Mouse (Mus musculus): ENCODE measurements at regions not wholly inside any gene's neighbourhood (a gene's known extent, or its start where the extent isn't known, plus 50 kb on each side); places are given as distances from the start of the nearest gene placed in this dataset.

DNA sequence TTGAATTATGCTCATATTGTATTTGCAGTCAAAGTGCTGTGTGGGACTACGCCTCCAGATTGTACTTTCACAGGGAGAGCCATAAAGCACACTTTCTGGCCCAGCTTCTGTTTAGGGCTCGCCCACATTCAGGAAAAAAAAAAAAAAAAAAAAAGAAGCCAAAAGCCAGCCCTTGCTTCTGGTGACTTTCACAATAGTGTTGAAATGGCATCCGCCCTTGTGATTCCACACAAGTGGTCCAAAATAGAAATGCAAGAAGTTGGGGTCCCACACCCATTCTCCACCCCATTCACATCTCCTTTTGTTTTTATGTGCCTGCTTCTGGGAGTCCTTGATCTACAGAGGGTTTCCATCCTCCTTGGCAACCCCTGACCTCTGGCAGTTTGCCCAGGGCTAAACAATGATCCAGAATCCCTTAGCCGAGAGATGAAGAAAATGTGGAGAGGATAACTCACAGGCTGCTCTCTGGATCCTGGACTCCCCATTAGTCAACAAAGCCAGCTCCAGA is 144.3 kb upstream of the Lyplal1 start:
- Histone ChIP-seq H3K27me3 (ENCODE audit: control insufficient read depth, insufficient read depth, low read length) (no peaks in the 10 kb centered on the region), H3K4me3 (replicated peaks; ENCODE audit: low read length) (no peak overlapping the region), H3K36me3 (ENCODE audit: control insufficient read depth, insufficient read depth, low read length) (no peaks in the 10 kb centered on the region), H3K9ac (ENCODE audit: low read length) (no peak overlapping the region), H3K4me2 (ENCODE audit: low read depth, low read length) (no peak overlapping the region), H3K9me3 (replicated peaks; ENCODE audit: control insufficient read depth, low read length) (no peaks in the 10 kb centered on the region), H3K27ac (ENCODE audit: low read length) (peak overlapping the region; percentile 31), H3K4me1 (ENCODE audit: control insufficient read depth, insufficient read depth, low read length) (peaks cover 20% of the 10 kb centered on the region)
- 0 out of 2 replicates have a peak, but pooled peaks have one; percentile 14 for ATAC-seq (ENCODE audit: insufficient read depth, low FRiP score)
- 29% methylated on average over 4 of the region's 4 CpGs for WGBS

DNA sequence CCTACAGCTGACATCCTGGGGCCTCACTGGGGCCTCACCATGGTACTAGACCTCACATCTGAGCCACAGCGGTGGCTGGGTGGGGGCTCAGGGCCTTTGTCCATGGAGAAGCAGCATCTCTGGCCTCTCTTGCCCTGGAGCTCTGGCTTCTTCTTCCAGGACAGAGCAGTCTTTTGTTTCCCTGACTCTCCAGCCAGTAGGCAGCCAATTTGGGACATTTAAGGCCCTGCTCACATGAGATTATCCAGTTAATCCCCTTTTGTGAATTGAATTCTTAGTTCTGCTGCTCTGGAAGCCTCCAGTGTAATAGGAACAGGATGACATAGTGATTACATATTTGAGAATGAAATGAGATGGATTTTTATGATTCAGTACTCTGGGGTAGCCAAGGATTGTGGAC is 140.5 kb upstream of the Lyplal1 start:
- Histone ChIP-seq H3K4me3 (replicated peaks; ENCODE audit: low read length) (no peak overlapping the region), H3K4me1 (ENCODE audit: control insufficient read depth, insufficient read depth, low read length) (peaks cover 15% of the 10 kb centered on the region), H3K27me3 (ENCODE audit: control insufficient read depth, insufficient read depth, low read length) (no peaks in the 10 kb centered on the region), H3K27ac (ENCODE audit: low read length) (no peak overlapping the region), H3K9me3 (replicated peaks; ENCODE audit: control insufficient read depth, low read length) (no peaks in the 10 kb centered on the region), H3K4me2 (ENCODE audit: low read depth, low read length) (no peak overlapping the region), H3K36me3 (ENCODE audit: control insufficient read depth, insufficient read depth, low read length) (no peaks in the 10 kb centered on the region), H3K9ac (ENCODE audit: low read length) (no peak overlapping the region)
- 91% methylated on average over 1 of the region's 1 CpGs for WGBS
- ATAC-seq (ENCODE audit: insufficient read depth, low FRiP score) = peak; percentile 34; the same call in 1 of the 2 replicates

DNA sequence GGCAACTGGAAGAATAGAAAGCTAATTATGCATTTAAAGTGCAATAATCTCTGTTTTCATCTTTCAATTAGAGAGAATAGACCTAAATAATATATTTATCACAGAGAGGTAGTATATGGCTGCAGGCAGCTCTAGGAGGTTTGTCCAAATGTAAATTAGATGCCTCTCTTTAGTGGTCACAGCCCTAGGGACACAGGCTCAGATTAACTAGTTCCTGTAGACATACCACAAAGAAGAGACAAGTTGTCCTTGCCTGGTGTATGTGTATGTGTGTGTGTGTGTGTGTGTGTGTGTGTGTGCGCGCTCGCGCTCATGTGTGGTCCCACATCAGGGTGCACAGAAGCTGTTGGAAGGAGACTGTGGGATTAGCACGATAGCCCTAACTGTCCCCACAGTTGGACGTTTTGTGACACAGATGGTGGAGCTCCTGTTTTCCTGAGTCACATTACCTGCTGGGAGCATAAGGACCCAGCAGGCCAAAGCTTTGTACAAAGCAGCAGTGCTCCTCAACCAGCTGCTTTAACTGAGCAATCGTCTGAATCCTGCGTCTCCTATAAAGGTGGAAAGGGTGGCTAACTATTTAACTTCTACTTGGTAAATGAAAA is 138.5 kb upstream of the Lyplal1 start:
- no peak for ATAC-seq (ENCODE audit: insufficient read depth, low FRiP score)
- Histone ChIP-seq H3K4me2 (ENCODE audit: low read depth, low read length) (no peak overlapping the region), H3K9me3 (replicated peaks; ENCODE audit: control insufficient read depth, low read length) (no peaks in the 10 kb centered on the region), H3K27ac (ENCODE audit: low read length) (no peak overlapping the region), H3K9ac (ENCODE audit: low read length) (no peak overlapping the region), H3K4me1 (ENCODE audit: control insufficient read depth, insufficient read depth, low read length) (peaks cover 2% of the 10 kb centered on the region), H3K36me3 (ENCODE audit: control insufficient read depth, insufficient read depth, low read length) (no peaks in the 10 kb centered on the region), H3K27me3 (ENCODE audit: control insufficient read depth, insufficient read depth, low read length) (no peaks in the 10 kb centered on the region), H3K4me3 (replicated peaks; ENCODE audit: low read length) (no peak overlapping the region)
- WGBS = 81% methylated on average over 8 of the region's 8 CpGs

DNA sequence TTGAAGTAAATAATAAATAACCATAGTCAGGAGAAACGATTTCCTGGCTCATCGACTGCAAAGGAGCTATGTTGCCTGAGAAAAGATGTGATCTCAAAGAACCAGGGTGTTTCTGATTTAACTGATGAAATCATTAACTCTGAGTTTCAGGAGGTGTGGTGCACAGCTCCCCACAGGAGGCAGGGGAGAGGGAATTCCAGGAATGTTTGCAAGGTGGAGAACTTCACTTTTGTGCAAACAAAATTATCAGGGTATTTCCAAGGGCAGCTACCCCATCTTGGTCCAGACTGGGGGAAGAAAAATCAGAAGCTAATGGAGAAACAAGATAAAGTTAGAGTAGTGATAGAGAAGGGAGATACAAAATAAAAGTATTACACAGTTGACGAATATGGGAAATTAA is 137.4 kb upstream of the Lyplal1 start:
- no peaks in the 10 kb centered on the region for H3K36me3 ChIP-seq (ENCODE audit: control insufficient read depth, insufficient read depth, low read length)
- H3K9ac ChIP-seq (ENCODE audit: low read length) = no peak overlapping the region
- peaks cover 5% of the 10 kb centered on the region; the same call in 1 of the 2 replicates for H3K4me1 ChIP-seq (ENCODE audit: control insufficient read depth, insufficient read depth, low read length)
- H3K27ac ChIP-seq (ENCODE audit: low read length) = no peak overlapping the region
- whole genome bisulfite sequencing = 53% methylated on average over 3 of the region's 3 CpGs
- H3K27me3 ChIP-seq (ENCODE audit: control insufficient read depth, insufficient read depth, low read length) = no peaks in the 10 kb centered on the region
- H3K9me3 ChIP-seq (replicated peaks; ENCODE audit: control insufficient read depth, low read length) = no peaks in the 10 kb centered on the region
- H3K4me3 ChIP-seq (replicated peaks; ENCODE audit: low read length) = no peak overlapping the region
- ATAC-seq (ENCODE audit: insufficient read depth, low FRiP score) = peak; percentile 68; the same call in 1 of the 2 replicates
- no peak overlapping the region for H3K4me2 ChIP-seq (ENCODE audit: low read depth, low read length)

DNA sequence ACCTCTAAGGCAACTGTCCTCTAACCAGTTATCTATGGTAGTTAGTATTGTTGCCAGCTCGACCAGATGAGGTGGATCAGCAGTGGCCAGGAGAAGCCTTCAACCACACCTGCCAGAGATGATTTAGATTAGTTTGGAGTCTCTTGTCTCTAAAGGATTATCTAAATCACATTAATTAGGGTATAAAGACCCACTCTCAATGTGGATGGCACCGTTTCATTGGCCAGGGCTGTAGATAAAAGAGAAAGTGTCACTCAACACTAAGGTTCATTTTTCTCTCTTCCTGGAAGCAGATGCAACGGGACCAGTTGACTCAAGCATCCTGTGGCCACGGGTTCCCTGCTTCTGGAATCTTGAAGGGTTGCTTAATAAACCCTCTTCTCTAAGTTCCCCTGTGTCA is 135.4 kb upstream of the Lyplal1 start:
- ATAC-seq (ENCODE audit: insufficient read depth, low FRiP score) = no peak
- peaks cover 5% of the 10 kb centered on the region; the same call in 1 of the 2 replicates for H3K4me1 ChIP-seq (ENCODE audit: control insufficient read depth, insufficient read depth, low read length)
- no peak overlapping the region for H3K4me2 ChIP-seq (ENCODE audit: low read depth, low read length)
- 74% methylated on average over 4 of the region's 4 CpGs for WGBS
- no peaks in the 10 kb centered on the region for H3K27me3 ChIP-seq (ENCODE audit: control insufficient read depth, insufficient read depth, low read length)
- H3K36me3 ChIP-seq (ENCODE audit: control insufficient read depth, insufficient read depth, low read length) = no peaks in the 10 kb centered on the region
- no peak overlapping the region for H3K27ac ChIP-seq (ENCODE audit: low read length)
- H3K4me3 ChIP-seq (replicated peaks; ENCODE audit: low read length) = no peak overlapping the region
- H3K9me3 ChIP-seq (replicated peaks; ENCODE audit: control insufficient read depth, low read length) = no peaks in the 10 kb centered on the region
- H3K9ac ChIP-seq (ENCODE audit: low read length) = no peak overlapping the region

DNA sequence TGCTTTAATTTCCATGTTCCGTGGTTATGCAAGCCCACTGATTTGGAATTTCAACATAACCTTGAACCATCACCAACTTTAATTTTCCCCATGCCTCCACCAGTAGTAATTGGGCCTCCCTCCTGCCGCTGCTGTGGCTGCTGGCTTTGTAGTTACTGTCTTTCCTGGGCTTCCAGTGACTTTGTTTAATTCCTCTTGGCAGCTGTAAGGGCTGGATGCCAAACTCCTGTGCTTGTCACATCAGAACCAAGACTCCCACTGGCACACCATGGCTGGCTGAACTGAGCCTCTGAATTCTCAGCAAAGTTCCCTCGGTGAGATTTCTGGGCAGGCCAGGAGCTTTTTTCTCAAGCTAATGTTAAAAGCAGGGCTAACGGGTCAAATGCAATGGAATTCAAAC is 133.2 kb upstream of the Lyplal1 start:
- H3K4me1 ChIP-seq (ENCODE audit: control insufficient read depth, insufficient read depth, low read length) = peaks cover 5% of the 10 kb centered on the region; the same call in 1 of the 2 replicates
- H3K27ac ChIP-seq (ENCODE audit: low read length) = no peak overlapping the region
- WGBS = 47% methylated on average over 4 of the region's 4 CpGs
- no peak overlapping the region for H3K9ac ChIP-seq (ENCODE audit: low read length)
- no peaks in the 10 kb centered on the region for H3K36me3 ChIP-seq (ENCODE audit: control insufficient read depth, insufficient read depth, low read length)
- no peak for ATAC-seq (ENCODE audit: insufficient read depth, low FRiP score)
- no peak overlapping the region for H3K4me3 ChIP-seq (replicated peaks; ENCODE audit: low read length)
- no peaks in the 10 kb centered on the region for H3K9me3 ChIP-seq (replicated peaks; ENCODE audit: control insufficient read depth, low read length)
- no peak overlapping the region for H3K4me2 ChIP-seq (ENCODE audit: low read depth, low read length)
- H3K27me3 ChIP-seq (ENCODE audit: control insufficient read depth, insufficient read depth, low read length) = no peaks in the 10 kb centered on the region

DNA sequence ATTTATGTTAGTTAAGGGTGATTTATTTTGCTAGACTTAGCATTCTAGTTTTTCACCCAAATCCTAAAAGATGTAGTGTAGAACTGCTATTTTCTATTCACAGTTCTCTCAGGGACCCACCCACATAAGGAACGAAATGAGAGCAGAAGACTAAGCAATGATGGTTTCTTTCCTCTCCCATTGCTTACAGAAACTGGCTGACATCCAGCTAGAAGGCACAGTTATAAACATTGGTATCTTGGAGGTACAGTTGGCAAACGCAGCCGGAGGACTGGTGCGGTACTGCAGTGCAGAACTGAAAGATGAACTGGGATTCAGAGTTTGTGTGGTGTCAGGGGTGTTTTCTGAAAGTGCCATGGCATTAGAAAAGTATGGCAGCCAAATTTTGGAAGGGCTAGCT is 132.1 kb upstream of the Lyplal1 start:
- no peak for ATAC-seq (ENCODE audit: insufficient read depth, low FRiP score)
- WGBS = 61% methylated on average over 4 of the region's 4 CpGs
- no peaks in the 10 kb centered on the region for H3K27me3 ChIP-seq (ENCODE audit: control insufficient read depth, insufficient read depth, low read length)

DNA sequence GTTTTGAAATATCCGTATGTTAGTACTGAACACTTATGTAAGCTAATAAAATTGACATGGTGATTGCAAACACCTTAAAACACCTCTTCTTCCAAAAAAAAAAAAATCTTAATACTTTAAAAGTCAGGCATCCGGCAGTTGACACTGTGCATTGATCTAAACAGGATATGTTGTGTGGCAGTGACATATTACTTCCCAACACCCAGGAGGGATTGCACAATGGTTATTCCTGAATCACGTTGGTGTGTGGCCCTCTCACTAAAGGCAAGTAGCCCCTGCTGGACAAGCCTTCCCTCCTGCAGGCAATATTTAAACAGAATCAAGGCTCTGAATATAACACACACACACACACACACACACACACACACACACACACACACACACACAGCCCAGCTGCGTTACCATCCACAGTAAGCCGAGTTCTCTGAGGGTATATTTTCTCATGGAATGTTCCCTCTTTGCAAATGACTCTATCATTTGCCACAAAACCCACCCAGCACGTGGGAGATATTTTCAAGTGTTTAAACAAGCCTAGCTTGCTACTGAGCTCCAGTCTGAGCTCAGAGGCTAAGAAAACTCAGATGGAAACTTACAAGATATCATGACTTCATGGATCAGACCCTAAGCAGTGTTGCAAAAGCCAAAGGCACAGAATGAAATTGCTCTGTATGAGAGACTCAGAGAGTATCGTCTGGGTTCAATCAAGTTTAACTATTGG is 128.8 kb upstream of the Lyplal1 start:
- peaks cover 5% of the 10 kb centered on the region; the same call in 1 of the 2 replicates for H3K4me1 ChIP-seq (ENCODE audit: control insufficient read depth, insufficient read depth, low read length)
- H3K27ac ChIP-seq (ENCODE audit: low read length) = no peak overlapping the region
- no peaks in the 10 kb centered on the region for H3K27me3 ChIP-seq (ENCODE audit: control insufficient read depth, insufficient read depth, low read length)
- H3K9ac ChIP-seq (ENCODE audit: low read length) = no peak overlapping the region
- H3K4me3 ChIP-seq (replicated peaks; ENCODE audit: low read length) = no peak overlapping the region
- no peak for ATAC-seq (ENCODE audit: insufficient read depth, low FRiP score)
- H3K4me2 ChIP-seq (ENCODE audit: low read depth, low read length) = no peak overlapping the region
- WGBS = 52% methylated on average over 7 of the region's 7 CpGs
- no peaks in the 10 kb centered on the region for H3K9me3 ChIP-seq (replicated peaks; ENCODE audit: control insufficient read depth, low read length)
- H3K36me3 ChIP-seq (ENCODE audit: control insufficient read depth, insufficient read depth, low read length) = no peaks in the 10 kb centered on the region

More for the DNA sequence above, 132.1 kb upstream of the Lyplal1 start:
- Histone ChIP-seq H3K4me3 (replicated peaks; ENCODE audit: low read length) (no peak overlapping the region), H3K27ac (ENCODE audit: low read length) (no peak overlapping the region), H3K9me3 (replicated peaks; ENCODE audit: control insufficient read depth, low read length) (no peaks in the 10 kb centered on the region), H3K9ac (ENCODE audit: low read length) (no peak overlapping the region), H3K36me3 (ENCODE audit: control insufficient read depth, insufficient read depth, low read length) (no peaks in the 10 kb centered on the region), H3K4me1 (ENCODE audit: control insufficient read depth, insufficient read depth, low read length) (peaks cover 5% of the 10 kb centered on the region; the same call in 1 of the 2 replicates), H3K4me2 (ENCODE audit: low read depth, low read length) (no peak overlapping the region)

DNA sequence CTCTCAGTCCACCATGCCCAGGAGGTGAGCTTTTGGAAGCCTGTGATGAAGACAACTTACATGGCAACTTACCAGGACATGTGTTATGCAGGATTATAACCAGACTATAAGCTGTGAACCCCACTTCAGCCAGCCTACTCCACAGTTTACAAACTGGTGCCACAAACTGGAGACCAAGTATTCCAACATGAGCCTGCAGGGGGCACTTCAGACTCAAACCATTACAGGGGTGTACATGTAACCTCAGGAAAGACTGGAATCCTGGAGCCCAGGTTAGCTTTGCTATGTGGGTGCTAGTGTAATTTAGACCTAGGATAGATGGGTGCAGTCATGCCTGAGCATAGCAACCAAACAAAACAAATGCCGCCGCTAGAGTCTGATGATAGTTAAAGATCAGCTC is 124.0 kb upstream of the Lyplal1 start:
- ATAC-seq (ENCODE audit: insufficient read depth, low FRiP score) = no peak

More for the DNA sequence above, 124.0 kb upstream of the Lyplal1 start:
- H3K4me3 ChIP-seq (replicated peaks; ENCODE audit: low read length) = no peak overlapping the region
- H3K9ac ChIP-seq (ENCODE audit: low read length) = no peak overlapping the region
- no peaks in the 10 kb centered on the region for H3K36me3 ChIP-seq (ENCODE audit: control insufficient read depth, insufficient read depth, low read length)
- WGBS = 95% methylated on average over 2 of the region's 2 CpGs
- no peaks in the 10 kb centered on the region for H3K27me3 ChIP-seq (ENCODE audit: control insufficient read depth, insufficient read depth, low read length)
- H3K27ac ChIP-seq (ENCODE audit: low read length) = no peak overlapping the region
- no peak overlapping the region for H3K4me2 ChIP-seq (ENCODE audit: low read depth, low read length)
- H3K9me3 ChIP-seq (replicated peaks; ENCODE audit: control insufficient read depth, low read length) = no peaks in the 10 kb centered on the region
- H3K4me1 ChIP-seq (ENCODE audit: control insufficient read depth, insufficient read depth, low read length) = no peaks in the 10 kb centered on the region

All from stomach, embryonic 16.5 days (tissue).